Mouse (Mus musculus): Measurements from ENCODE around the gene Camk1d. TPM values are rescaled to one million over a fixed set of nuclear protein-coding genes. Genes with fewer than 3 reads are reported as not detected.

Camk1d gene
- total RNA-seq, 1 experiment, result 12.5 TPM

- H3K4me1 ChIP-seq (ENCODE audit: control insufficient read depth in 2 of 2, insufficient read depth in 2 of 2, low read length in 2 of 2, poor library complexity in 1 of 2), result no peaks in the 10 kb centered on the region
- no peak overlapping the region for H3K4me3 ChIP-seq (ENCODE audit: insufficient read depth in 1 of 2, low read depth in 1 of 2, low read length in 2 of 2, poor library complexity in 1 of 2, severe bottlenecking in 1 of 2)
- no peak overlapping the region for H3K27ac ChIP-seq (ENCODE audit: insufficient read depth, low read depth, low read length, poor library complexity, severe bottlenecking)
- TF ChIP-seq CHD2 (IDR thresholded peaks at IDR 0.05; ENCODE audit: low read depth, low read length) (no peak), ZNF384 (IDR thresholded peaks at IDR 0.05; ENCODE audit: low read depth, low read length) (no peak)
- H3K36me3 ChIP-seq (ENCODE audit: control insufficient read depth, insufficient read depth, low read length, poor library complexity, severe bottlenecking), result no peaks in the 10 kb centered on the region
- H3K9me3 ChIP-seq (ENCODE audit: control insufficient read depth, insufficient read depth, low read depth, low read length), result no peaks in the 10 kb centered on the region
- H3K9ac ChIP-seq (ENCODE audit: insufficient read depth, low read depth, low read length, poor library complexity, severe bottlenecking), result no peak overlapping the region
- DNase-seq (ENCODE audit: low read depth, low spot score), result no peak
- in situ Hi-C loops (cut with MboI; ENCODE audit: low sequenced_read_pairs in 2 of 2, unreplicated experiment in 2 of 2), result no loop called here
These were observed 200.7 kb downstream of the Camk1d start for GRCm38 (mm10) chr2:5513621-5514020.

GRCm38 (mm10) chr2:5510042-5510441 lies 204.3 kb downstream of the Camk1d start:
- no peak overlapping the region for H3K9ac ChIP-seq (ENCODE audit: insufficient read depth, low read depth, low read length, poor library complexity, severe bottlenecking)
- no peak overlapping the region for H3K27ac ChIP-seq (ENCODE audit: insufficient read depth, low read depth, low read length, poor library complexity, severe bottlenecking)
- H3K9me3 ChIP-seq (ENCODE audit: control insufficient read depth, insufficient read depth, low read depth, low read length), result peaks cover 3% of the 10 kb centered on the region; the same call in 1 of the 2 replicates
- in situ Hi-C loops (cut with MboI; ENCODE audit: low sequenced_read_pairs in 2 of 2, unreplicated experiment in 2 of 2), result no loop called here
- DNase-seq (ENCODE audit: low read depth, low spot score), result no peak
- TF ChIP-seq MAFK (IDR thresholded peaks at IDR 0.05; ENCODE audit: insufficient read depth, low read depth, low read length) (no peak), ZNF384 (IDR thresholded peaks at IDR 0.05; ENCODE audit: low read depth, low read length) (no peak), ZC3H11A (IDR thresholded peaks at IDR 0.05; ENCODE audit: borderline replicate concordance, low read depth, low read length) (no peak), HCFC1 (IDR thresholded peaks at IDR 0.05; ENCODE audit: borderline replicate concordance, insufficient read depth, low read length) (no peak), CHD2 (IDR thresholded peaks at IDR 0.05; ENCODE audit: low read depth, low read length) (no peak)
- no peaks in the 10 kb centered on the region for H3K4me1 ChIP-seq (ENCODE audit: control insufficient read depth in 2 of 2, insufficient read depth in 2 of 2, low read length in 2 of 2, poor library complexity in 1 of 2)
- H3K4me3 ChIP-seq (ENCODE audit: insufficient read depth in 1 of 2, low read depth in 1 of 2, low read length in 2 of 2, poor library complexity in 1 of 2, severe bottlenecking in 1 of 2), result no peak overlapping the region
- H3K36me3 ChIP-seq (ENCODE audit: control insufficient read depth, insufficient read depth, low read length, poor library complexity, severe bottlenecking), result no peaks in the 10 kb centered on the region

DNA sequence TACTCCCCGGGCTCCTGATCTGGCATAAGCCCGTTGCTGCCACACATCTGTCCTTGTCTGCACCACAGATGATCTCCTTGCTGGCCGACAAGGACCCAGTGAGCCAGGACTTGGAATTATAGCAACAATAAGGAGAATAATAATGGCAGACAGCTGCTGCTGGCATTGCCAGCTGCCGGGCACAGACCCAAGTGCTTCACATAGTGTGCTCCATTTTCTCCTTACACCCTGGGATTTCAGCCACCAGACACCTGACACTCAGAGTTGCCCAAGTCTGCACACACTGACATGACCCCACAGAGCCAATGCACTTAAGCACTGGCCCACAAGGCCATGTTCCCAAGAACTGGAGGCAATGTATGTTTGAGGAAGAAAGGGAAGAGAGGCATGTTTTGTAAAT lies 214.7 kb downstream of the Camk1d start:
- H3K27ac ChIP-seq (ENCODE audit: insufficient read depth, low read depth, low read length, poor library complexity, severe bottlenecking), result no peak overlapping the region
- in situ Hi-C loops (cut with MboI; ENCODE audit: low sequenced_read_pairs in 2 of 2, unreplicated experiment in 2 of 2), result no loop called here
- DNase-seq (ENCODE audit: low read depth, low spot score), result no peak
- TF ChIP-seq ZNF384 (IDR thresholded peaks at IDR 0.05; ENCODE audit: low read depth, low read length) (no peak), MAFK (IDR thresholded peaks at IDR 0.05; ENCODE audit: insufficient read depth, low read depth, low read length) (no peak), CHD2 (IDR thresholded peaks at IDR 0.05; ENCODE audit: low read depth, low read length) (no peak), HCFC1 (IDR thresholded peaks at IDR 0.05; ENCODE audit: borderline replicate concordance, insufficient read depth, low read length) (no peak), ZC3H11A (IDR thresholded peaks at IDR 0.05; ENCODE audit: borderline replicate concordance, low read depth, low read length) (no peak)
- H3K4me1 ChIP-seq (ENCODE audit: control insufficient read depth in 2 of 2, insufficient read depth in 2 of 2, low read length in 2 of 2, poor library complexity in 1 of 2), result no peaks in the 10 kb centered on the region
- no peak overlapping the region for H3K9ac ChIP-seq (ENCODE audit: insufficient read depth, low read depth, low read length, poor library complexity, severe bottlenecking)
- peaks cover 3% of the 10 kb centered on the region; the same call in 1 of the 2 replicates for H3K36me3 ChIP-seq (ENCODE audit: control insufficient read depth, insufficient read depth, low read length, poor library complexity, severe bottlenecking)
- H3K4me3 ChIP-seq (ENCODE audit: insufficient read depth in 1 of 2, low read depth in 1 of 2, low read length in 2 of 2, poor library complexity in 1 of 2, severe bottlenecking in 1 of 2), result no peak overlapping the region
- no peaks in the 10 kb centered on the region for H3K9me3 ChIP-seq (ENCODE audit: control insufficient read depth, insufficient read depth, low read depth, low read length)

DNA sequence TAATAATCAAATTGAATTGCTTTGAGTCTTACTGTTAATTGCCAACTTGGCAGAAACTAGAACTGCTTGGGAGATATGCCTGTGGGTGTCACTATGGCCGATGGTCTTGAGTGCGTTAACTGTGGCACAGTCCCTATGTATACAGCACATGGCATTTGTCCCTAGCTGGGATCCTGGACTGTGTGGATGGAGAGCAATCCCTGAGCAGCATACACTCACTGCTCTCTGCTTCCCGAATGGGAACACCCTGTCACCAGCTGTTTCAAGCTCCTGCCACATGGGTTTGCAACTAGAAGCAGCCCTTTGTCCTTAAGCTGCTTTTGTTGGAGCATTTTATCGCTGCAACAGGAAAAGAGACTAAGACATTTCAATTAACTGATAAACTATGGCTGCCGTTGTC lies 224.4 kb downstream of the Camk1d start:
- no peak overlapping the region for H3K27ac ChIP-seq (ENCODE audit: insufficient read depth, low read depth, low read length, poor library complexity, severe bottlenecking)
- H3K9me3 ChIP-seq (ENCODE audit: control insufficient read depth, insufficient read depth, low read depth, low read length), result no peaks in the 10 kb centered on the region
- DNase-seq (ENCODE audit: low read depth, low spot score), result no peak
- H3K4me1 ChIP-seq (ENCODE audit: control insufficient read depth in 2 of 2, insufficient read depth in 2 of 2, low read length in 2 of 2, poor library complexity in 1 of 2), result no peaks in the 10 kb centered on the region
- no peak overlapping the region for H3K9ac ChIP-seq (ENCODE audit: insufficient read depth, low read depth, low read length, poor library complexity, severe bottlenecking)
- H3K4me3 ChIP-seq (ENCODE audit: insufficient read depth in 1 of 2, low read depth in 1 of 2, low read length in 2 of 2, poor library complexity in 1 of 2, severe bottlenecking in 1 of 2), result no peak overlapping the region
- no peak for TF ChIP-seq ZNF384 (IDR thresholded peaks at IDR 0.05; ENCODE audit: low read depth, low read length)
- no peak for TF ChIP-seq CHD2 (IDR thresholded peaks at IDR 0.05; ENCODE audit: low read depth, low read length)
- no peak for TF ChIP-seq HCFC1 (IDR thresholded peaks at IDR 0.05; ENCODE audit: borderline replicate concordance, insufficient read depth, low read length)
- no peaks in the 10 kb centered on the region for H3K36me3 ChIP-seq (ENCODE audit: control insufficient read depth, insufficient read depth, low read length, poor library complexity, severe bottlenecking)
- in situ Hi-C loops (cut with MboI; ENCODE audit: low sequenced_read_pairs in 2 of 2, unreplicated experiment in 2 of 2), result no loop called here

GRCm38 (mm10) chr2:5487344-5487743 lies 227.0 kb downstream of the Camk1d start:
- TF ChIP-seq ZC3H11A (IDR thresholded peaks at IDR 0.05; ENCODE audit: borderline replicate concordance, low read depth, low read length), result no peak
- no peak for TF ChIP-seq MAFK (IDR thresholded peaks at IDR 0.05; ENCODE audit: insufficient read depth, low read depth, low read length)
- Histone ChIP-seq H3K4me3 (ENCODE audit: insufficient read depth in 1 of 2, low read depth in 1 of 2, low read length in 2 of 2, poor library complexity in 1 of 2, severe bottlenecking in 1 of 2) (no peak overlapping the region), H3K9ac (ENCODE audit: insufficient read depth, low read depth, low read length, poor library complexity, severe bottlenecking) (no peak overlapping the region), H3K4me1 (ENCODE audit: control insufficient read depth in 2 of 2, insufficient read depth in 2 of 2, low read length in 2 of 2, poor library complexity in 1 of 2) (peaks cover 3 to 7% of the 10 kb centered on the region in 2 experiments; a peak in 1 of 4 replicates), H3K9me3 (ENCODE audit: control insufficient read depth, insufficient read depth, low read depth, low read length) (no peaks in the 10 kb centered on the region), H3K27ac (ENCODE audit: insufficient read depth, low read depth, low read length, poor library complexity, severe bottlenecking) (no peak overlapping the region), H3K36me3 (ENCODE audit: control insufficient read depth, insufficient read depth, low read length, poor library complexity, severe bottlenecking) (no peaks in the 10 kb centered on the region)
- in situ Hi-C loops (cut with MboI; ENCODE audit: low sequenced_read_pairs in 2 of 2, unreplicated experiment in 2 of 2), result no loop called here
- no peak for DNase-seq (ENCODE audit: low read depth, low spot score)
